Mouse (Mus musculus) liver, postnatal 0 days (tissue): ENCODE results near the gene Tcl1b1.
"Not testable (repeated sequence)": the region's sequence is repeated elsewhere in the genome, so short reads cannot be mapped to it uniquely, and the experiment has no call there.

Source experiments
- CTCF ChIP-seq: sonication (generic); IDR thresholded peaks from 2 replicates; pipeline ENCODE4 v1.5.1; 2016; ENCODE audit warnings: antibody characterized with exemption, low read depth
- EP300 ChIP-seq: IDR thresholded peaks from 2 replicates; pipeline ENCODE4 v1.6.1; 2016; ENCODE audit warnings: antibody characterized with exemption, low read depth, mild to moderate bottlenecking

GRCm38 (mm10) chr12:105201657-105202056 is 42.2 kb downstream of the Tcl1b1 start, which contains the start of gene Tcl1b4:
- TF ChIP-seq EP300, CTCF: not testable (repeated sequence)
